Mouse (Mus musculus) frontal cortex, postnatal 10 days (tissue): Measurements from ENCODE around the gene Klf3.
"Not testable (repeated sequence)": the region's sequence is repeated elsewhere in the genome, so short reads cannot be mapped to it uniquely, and the experiment has no call there.

Source experiments
- DNase-seq, 2 experiments: peaks; one replicate each; pipeline ENCODE4 v3.0.0; 2022; ENCODE audit warnings: low spot score in 2 of 2, mixed read lengths in 1 of 2

The Klf3 gene

GRCm38 (mm10) chr5:64877235-64878026, 74.2 kb downstream of the Klf3 start:
- DNase-seq = no peak

DNA sequence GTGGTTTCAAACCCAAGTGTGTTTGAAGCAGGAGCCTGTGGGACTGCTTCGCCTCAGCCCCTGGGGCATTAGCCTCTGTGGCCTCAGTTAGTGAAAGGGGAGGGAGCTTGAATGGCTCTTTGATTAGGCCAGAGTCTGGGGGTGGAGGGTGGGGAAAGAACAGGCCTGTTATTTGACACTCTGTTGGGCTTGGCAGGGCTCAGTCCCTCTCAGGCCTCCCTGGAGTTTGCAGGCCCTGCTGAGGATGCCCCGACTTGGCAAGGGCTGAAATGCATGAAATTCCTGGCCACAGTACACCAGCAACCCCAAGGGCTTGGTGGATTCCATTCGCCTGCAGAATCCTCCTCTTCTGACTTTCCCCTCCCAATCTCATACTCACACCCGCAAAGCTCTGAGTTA, 74.8 kb downstream of the Klf3 start:
- DNase-seq = no peak

- no peak for DNase-seq
Observed at GRCm38 (mm10) chr5:64878526-64878925, 75.3 kb downstream of the Klf3 start.

DNA sequence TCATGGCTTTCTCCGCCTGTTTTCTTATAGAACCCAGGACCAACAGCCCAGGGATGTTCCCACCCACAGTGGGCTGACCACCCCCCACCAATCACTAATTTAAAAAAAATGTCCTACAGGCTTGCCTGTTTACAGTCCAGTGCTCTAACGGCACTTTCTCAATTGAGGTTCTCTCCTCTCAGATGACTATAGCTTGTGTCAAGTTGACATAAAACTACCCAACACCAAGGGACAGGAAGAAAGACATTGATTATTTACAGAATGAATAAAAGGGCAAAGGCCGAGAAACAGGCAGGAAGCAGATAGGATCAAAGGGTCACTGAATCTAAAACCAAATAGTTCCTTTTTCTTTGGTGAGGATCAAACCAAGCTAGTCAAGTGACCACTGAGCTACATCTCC, 76.1 kb downstream of the Klf3 start:
- DNase-seq = no peak

DNA sequence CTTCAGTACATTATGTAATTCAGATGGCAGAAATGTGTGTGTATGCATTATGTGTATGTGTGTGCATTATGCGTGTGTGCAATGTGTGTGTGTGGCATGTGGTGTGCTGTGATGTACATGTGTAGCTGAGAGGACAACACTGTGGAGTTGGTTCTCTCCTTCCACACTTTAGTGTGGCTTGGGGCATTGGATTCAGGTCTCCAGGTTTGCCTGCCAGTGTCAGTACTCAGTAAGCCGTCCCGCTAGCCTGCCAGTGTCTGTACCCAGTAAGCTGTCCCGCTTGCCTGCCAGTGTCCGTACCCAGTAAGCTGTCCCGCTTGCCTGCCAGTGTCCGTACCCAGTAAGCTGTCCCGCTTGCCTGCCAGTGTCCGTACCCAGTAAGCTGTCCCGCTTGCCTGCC, 78.4 kb downstream of the Klf3 start:
- not testable (repeated sequence) for DNase-seq

GRCm38 (mm10) chr5:64881976-64882375, 78.8 kb downstream of the Klf3 start:
- not testable (repeated sequence) for DNase-seq
